Mouse (Mus musculus): ENCODE results near the gene Mical1.

Mical1 gene

GRCm38 (mm10) chr10:41523386-41523785, 47.3 kb downstream of the Mical1 start:
- DNase-seq: no peak

- no peak for DNase-seq
Observed at GRCm38 (mm10) chr10:41525696-41526095, 49.6 kb downstream of the Mical1 start.

- DNase-seq: no peak
Observed at GRCm38 (mm10) chr10:41529972-41530371, 53.9 kb downstream of the Mical1 start.

GRCm38 (mm10) chr10:41535991-41536390, 59.9 kb downstream of the Mical1 start:
- no peak for DNase-seq
